Mouse (Mus musculus) heart, postnatal 4 days (tissue): ENCODE data around the gene Shpk. TPM values are rescaled to one million over a fixed set of nuclear protein-coding genes. Genes with fewer than 3 reads are reported as not detected.

Source experiments
- DNase-seq: peaks from one replicate; pipeline ENCODE4 v3.0.0; 2021
- total RNA-seq, 2 experiments: library from RNA; stranded (reverse); gene quantifications; 2 replicates each; pipeline ENCODE4 v1.2.3; 2021

The Shpk gene
- total RNA-seq, result 1 to 10 TPM in 1 of 2 experiments, under 1 TPM in 1; 0.95 to 1.1 TPM

- peak; percentile 96 for DNase-seq
Observed at GRCm38 (mm10) chr11:73199230-73199712, at the start of gene Shpk. Gene Shpk, plus strand, starts transcription at chr11:73199460.

DNA sequence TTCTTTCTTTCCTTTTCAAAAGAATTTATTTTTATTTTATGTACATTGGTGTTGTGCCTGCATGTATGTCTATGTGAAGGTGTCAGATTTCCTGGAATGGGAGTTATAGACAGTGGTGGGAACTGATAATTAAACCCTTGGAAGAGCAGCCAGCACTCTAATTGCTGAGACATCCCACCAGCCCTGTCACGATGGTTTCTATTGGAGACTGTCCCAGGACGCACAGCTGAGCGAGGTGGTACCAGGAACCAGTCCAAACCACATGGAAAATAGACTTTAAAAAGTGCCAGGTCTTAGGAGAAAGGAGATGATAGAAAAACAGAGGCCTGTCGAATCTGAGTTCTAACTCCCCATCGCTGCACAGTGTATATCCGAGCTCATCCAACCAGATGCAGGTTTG is 44.2 kb upstream of the Shpk start:
- DNase-seq, result no peak

DNA sequence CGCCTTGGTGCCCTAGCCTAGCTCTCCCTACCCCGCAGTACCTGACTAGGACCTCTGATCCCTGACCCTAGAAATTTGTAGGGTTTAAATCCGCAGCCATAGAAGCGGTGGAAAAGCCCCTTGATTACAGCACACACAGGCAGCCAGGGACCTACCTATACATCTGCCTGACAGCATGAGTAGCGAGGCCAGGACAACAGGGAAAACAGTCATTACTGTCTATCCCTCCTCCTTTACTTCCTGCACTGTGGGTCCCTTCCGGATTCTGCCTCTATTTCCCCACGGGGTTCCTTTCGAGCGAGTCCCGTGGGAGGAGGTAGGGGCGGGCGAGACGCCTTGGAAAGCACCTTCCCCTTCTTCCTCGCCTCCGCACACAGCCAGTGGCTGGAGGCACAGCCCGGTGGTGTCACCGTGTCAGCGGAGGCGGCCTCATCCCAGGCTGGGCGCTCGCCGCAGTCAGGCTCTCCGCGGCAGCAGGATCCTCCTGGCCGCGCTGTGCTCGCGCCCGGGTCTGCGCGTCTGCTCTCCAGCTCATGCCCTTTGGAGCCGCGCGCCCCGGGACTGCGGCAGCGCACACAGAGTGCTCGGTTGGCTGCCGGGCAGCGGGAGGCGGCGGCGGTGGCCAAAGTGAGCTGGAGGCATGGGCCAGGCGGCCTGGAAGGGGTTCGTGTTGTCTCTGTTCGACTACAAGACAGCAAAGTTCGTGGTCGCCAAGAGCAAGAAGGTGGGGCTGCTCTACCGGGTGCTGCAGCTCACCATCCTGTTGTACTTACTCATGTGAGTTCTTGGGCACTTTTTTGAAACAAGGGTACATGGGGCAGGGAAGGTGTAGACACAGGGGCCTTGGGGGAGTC is 39.1 kb upstream of the Shpk start, which contains the start of gene P2rx5:
Gene P2rx5 (plus strand): TSS at position 465 of the 854 bp plus-strand sequence.
- peak; percentile 67 for DNase-seq

GRCm38 (mm10) chr11:73160811-73161200 is 38.5 kb upstream of the Shpk start:
- peak; percentile 73 for DNase-seq

DNA sequence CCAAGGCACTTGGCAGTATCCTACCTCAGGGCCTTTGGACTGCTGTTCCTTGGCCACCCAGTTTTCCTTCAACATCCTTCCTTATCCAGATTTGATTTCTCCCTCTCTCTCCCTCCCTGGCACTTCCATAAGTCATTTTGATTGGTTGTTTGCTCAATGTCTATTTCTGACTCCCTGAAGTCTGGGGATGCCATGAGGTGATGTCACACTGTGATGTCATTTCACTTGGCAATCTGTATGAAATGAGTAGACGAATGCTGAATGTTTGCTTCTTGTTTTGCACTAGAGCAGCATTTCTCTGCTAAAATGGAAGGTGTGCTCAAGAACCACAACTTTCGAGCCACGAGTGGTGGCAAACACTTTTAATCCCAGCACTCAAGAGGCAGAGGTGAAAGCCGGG is 37.6 kb upstream of the Shpk start:
- DNase-seq, result no peak

DNA sequence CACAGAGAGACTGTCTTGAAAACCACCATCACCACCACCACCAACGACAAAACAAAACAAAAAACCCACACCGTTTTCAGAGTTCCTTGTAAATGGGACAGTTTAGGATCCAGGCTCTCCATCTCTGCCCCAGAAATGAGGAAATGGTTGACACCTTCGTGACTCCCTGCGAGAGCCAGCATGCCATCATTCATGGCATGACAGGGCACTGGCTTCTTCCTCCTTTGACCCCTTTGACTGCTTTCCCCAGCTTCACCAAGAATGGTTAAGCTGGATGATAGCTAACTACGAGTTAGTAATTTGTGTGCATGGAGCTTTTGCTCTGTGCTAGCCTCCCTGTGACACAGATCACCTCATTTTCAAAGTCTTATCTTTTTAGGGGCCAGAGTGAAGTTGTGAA is 37.0 kb upstream of the Shpk start:
- no peak for DNase-seq

DNA sequence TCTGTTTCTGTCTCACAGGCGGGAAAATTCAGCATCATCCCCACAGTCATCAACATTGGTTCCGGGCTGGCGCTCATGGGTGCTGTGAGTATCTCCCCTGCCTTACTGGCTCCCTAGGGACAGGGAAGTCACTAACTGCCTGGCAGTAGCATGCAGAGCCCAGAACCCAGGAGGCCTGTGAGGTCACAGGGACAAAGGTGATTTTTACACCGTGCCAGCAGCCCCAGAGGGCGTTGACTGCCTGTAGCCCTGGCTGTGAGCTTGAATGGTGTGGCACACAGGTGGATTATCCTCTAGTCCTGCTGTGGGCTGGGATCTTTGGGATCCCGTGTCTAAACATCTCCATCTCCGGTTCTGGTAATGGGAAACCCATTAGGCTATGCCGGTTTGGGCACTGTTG is 31.2 kb upstream of the Shpk start:
- DNase-seq, result no peak

- no peak for DNase-seq
Observed at GRCm38 (mm10) chr11:73168576-73168975, 30.7 kb upstream of the Shpk start.

- DNase-seq, result peak; percentile 77
Observed at GRCm38 (mm10) chr11:73169231-73169630, 30.0 kb upstream of the Shpk start.

DNA sequence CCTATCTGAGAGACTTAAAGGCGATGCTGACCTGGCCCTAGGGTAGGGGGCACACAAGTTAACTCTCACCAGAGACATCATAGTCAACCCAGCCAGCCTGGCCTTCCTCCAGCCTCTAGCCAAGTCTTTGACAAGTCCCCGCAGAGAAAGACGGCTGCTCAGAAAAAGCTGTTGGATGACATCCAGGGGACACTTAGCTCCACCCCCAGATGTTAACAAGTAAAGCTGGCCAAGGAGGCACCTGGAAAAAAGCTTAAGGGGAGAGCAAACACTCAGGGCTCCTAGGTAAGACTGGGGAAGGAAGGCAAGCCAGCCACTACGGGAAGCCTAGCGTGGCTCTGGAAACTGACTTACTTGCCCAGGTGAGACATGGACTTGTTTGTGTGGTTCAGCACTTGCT is 27.1 kb upstream of the Shpk start:
- peak; percentile 56 for DNase-seq

DNA sequence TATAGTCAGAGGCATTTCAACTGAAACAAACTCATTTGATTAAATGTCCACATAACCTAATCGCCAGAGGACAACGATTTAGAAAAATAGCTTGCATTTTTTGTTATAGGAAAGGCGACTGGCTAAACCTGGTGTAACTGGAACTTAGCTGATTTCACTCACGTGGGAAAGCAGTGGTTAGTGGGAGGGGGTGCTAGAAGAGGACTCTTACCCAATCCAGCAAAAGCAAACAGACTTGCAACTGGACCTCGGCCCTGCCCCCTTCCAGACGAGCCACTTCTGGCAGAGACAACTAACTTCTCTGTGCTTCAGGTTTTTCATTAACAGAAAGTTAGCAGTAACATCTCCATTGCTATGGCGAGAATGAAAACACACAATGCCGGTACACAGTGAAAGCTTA is 23.6 kb upstream of the Shpk start:
- DNase-seq, result no peak

DNA sequence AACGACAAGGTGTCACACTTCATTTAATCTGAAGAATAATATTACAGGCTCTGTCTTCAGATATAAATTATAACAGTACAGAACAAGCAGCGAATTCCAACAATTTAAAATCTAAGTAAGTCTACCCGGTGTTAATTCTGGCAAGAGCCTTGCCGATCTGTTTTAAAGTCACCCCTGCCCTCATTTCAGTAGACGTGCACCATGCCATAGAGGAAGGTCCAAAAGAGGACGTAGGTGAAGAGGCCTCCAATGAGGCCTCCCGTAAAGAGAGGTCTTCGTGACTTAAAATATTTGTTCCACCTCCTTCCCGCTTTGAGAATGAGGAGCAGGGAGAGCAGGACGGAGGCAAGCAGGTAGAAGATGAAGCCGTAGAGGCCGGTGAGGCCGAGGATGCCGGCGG is 23.1 kb upstream of the Shpk start:
- DNase-seq, result no peak

- peak; percentile 98 for DNase-seq
Observed at GRCm38 (mm10) chr11:73176608-73177508, 22.4 kb upstream of the Shpk start, which contains the start of the genes Emc6 and Tax1bp3. Gene Emc6, minus strand, starts transcription at chr11:73177037. Gene Tax1bp3, plus strand, starts transcription at chr11:73177083.

GRCm38 (mm10) chr11:73177509-73177875 is 21.8 kb upstream of the Shpk start:
- peak; percentile 93 for DNase-seq

- DNase-seq, result no peak
Observed at GRCm38 (mm10) chr11:73177895-73178294, 21.4 kb upstream of the Shpk start.

GRCm38 (mm10) chr11:73185872-73186615 is 13.2 kb upstream of the Shpk start:
- DNase-seq, result no peak

DNA sequence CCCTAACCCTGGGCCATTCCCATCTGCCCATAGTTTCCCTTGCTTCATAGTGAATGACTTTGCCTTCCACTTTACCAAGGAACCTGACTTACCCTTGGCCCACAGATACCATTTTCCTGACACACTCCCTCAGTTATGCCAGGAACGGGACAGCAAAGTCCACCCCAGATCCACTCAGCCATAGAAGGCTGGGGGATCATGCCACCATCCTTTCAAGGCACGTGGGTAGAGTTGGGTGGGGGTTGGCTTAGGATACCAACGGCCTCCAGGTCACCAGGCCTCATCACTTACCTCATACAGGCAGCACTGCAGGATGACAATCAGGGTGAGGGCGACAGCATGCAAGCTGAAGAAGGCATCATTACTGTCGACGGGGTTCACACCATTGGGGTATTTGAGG is 12.0 kb upstream of the Shpk start:
- no peak for DNase-seq

GRCm38 (mm10) chr11:73193047-73193446 is 6.2 kb upstream of the Shpk start:
- no peak for DNase-seq

DNA sequence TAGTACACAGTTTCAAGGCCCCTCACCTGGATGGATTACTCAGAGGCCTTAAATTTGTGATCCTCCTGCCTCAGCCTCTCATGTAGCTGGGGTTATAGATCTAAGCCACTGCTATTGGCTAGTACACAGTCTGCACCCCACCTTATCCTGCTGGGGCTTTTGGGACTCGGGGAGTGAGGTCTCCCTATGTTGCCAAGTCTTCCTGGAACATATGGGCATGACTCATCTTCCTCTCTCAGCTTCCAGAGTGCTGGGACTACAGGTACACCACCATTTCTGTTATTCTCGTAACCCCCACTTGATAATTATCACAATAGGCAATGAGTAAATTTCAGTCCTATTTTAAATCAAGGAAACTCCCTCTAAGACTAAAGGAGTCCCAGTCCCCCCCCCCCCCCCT is 4.8 kb upstream of the Shpk start:
- DNase-seq, result no peak

DNA sequence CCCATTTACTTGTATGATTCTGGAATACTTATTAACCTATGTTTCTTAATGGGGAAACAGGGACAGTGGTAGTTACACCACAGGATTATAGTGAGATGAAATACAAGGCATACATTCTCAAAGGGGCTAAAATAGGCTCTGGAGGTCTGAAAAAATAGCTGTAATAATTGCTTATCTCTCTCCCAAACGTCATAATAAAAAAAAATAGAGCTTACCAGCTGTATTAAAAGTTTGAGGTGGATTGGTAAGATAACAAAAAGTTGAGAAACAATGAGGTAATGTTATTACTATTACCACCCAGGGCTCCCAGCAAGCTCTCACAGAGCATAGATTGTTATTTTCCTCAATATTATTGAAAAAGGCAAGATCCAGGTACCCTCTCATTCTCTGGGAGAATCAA is 1.1 kb upstream of the Shpk start:
- no peak for DNase-seq

DNA sequence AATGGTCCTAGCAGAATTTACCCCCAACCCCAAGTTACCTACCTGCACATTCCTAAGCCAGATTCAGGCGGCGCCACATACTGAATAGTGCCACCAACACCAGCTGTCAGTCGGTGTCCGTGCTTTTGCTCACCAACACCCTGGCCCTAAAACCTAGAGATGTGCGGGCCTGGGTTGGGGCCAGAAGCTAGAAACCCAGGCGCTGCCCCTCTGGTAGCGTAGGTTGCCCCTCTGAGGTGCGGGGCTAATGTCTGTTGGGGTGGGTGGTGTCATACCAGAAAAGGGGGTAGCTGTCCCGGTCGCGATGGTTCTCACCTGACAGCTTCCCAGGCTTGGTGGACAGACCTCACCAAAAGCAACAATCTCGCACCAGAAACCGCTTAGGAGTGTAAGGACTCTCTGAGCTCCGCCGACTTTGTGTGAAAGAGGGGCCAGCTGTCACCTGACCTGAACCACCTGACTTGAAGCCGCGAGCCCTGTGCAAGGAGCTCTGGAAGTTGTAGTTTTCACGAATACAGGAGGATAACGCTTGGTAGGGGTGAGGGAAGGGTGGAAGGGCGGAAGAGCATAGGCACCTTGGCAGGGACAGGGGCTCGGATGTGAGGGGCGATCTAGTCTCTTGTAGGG is 544 bp upstream of the Shpk start, which contains the start of gene Ctns:
Gene Ctns (minus strand): TSS at position 440 of the 627 bp plus-strand sequence.
- DNase-seq, result no peak

- DNase-seq, result no peak
Observed at GRCm38 (mm10) chr11:73199879-73200278, 619 bp downstream of the Shpk start.
